Mouse (Mus musculus) liver, postnatal 0 days (tissue): ENCODE measurements around the gene Ost4.

ENCODE experiments used
- CTCF ChIP-seq: sonication (generic); IDR thresholded peaks from 2 replicates; pipeline ENCODE4 v1.5.1; 2016; ENCODE audit warnings: antibody characterized with exemption, low read depth
- EP300 ChIP-seq: IDR thresholded peaks from 2 replicates; pipeline ENCODE4 v1.6.1; 2016; ENCODE audit warnings: antibody characterized with exemption, low read depth, mild to moderate bottlenecking

- TF ChIP-seq CTCF: no peak
- no peak for TF ChIP-seq EP300
Measured at GRCm38 (mm10) chr5:30909863-30910262, 2.3 kb upstream of the Ost4 start.
